In the genomic region with DNA sequence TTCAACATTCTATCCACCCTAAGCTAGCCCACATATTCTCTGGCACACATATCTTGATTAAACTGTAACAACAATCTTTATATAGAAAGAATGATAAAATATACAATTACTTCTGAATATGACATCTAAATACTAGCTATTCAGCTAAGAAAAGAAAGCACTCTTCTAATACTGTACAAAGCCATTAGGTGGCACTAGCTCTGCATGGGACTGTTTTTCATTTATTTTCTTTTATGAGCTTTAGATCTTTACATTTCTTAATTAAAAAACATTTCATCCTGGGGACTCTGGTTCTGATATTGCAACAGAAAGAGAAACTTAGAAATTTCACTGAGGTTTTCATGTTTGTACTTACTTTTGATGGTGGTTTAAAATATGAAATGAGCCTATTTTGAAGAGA, we compare ENCODE assay signal across 13 mouse cellular contexts. TPM values are rescaled to one million over a fixed set of nuclear protein-coding genes. Genes with fewer than 3 reads are reported as not detected.
DNase-seq lines count a peak whose midpoint lies in the region; ATAC-seq and TF ChIP-seq lines count a peak whose summit lies in the region.
"Had no signal": no experiment of that assay in that cellular context is flagged by ENCODE, and none has a peak within 500 bp of the region (broad histone marks: within the 10 kb centered on the region; RNA-seq: fewer than 3 reads in every experiment).

No protein-coding gene starts in this region.

- H3K4me1 ChIP-seq in forebrain, postnatal 0 days (ENCODE audit: insufficient read depth), result no peaks in the 10 kb centered on the region
- no peaks in the 10 kb centered on the region for H3K4me1 ChIP-seq in forebrain, embryonic 11.5 days (replicated peaks; ENCODE audit: control insufficient read depth, insufficient read depth, low read length)
- H3K4me1 ChIP-seq: hindbrain, embryonic 13.5 days; liver, embryonic 15.5 days had no signal

- H3K27ac ChIP-seq in forebrain, postnatal 0 days (ENCODE audit: low read depth, low read length), result no peak overlapping the region
- H3K27ac ChIP-seq in forebrain, embryonic 11.5 days (ENCODE audit: low read depth, low read length), result no peak overlapping the region
- H3K27ac ChIP-seq in left cerebral cortex, adult 2 months, result no peak overlapping the region
- H3K27ac ChIP-seq: hindbrain, embryonic 13.5 days; liver, embryonic 15.5 days had no signal

- ATAC-seq in forebrain, postnatal 0 days, result peak; percentile 48; the same call in 1 of the 2 replicates
- no peak for ATAC-seq in forebrain, embryonic 11.5 days (replicated peaks; ENCODE audit: low FRiP score)
- ATAC-seq in monocyte, adult 5-6 weeks (replicated peaks; ENCODE audit: insufficient number of reproducible peaks, low FRiP score, low TSS enrichment, poor library complexity, severe bottlenecking), result no peak

- peak; percentile 74 for TF ChIP-seq CTCF in forebrain, postnatal 0 days (IDR thresholded peaks at IDR 0.05; ENCODE audit: low read depth)
- peak; percentile 80 for TF ChIP-seq CTCF in left cerebral cortex, adult 2 months (IDR thresholded peaks at IDR 0.05)

- H3K9me3 ChIP-seq in forebrain, postnatal 0 days (ENCODE audit: low read length), result no peaks in the 10 kb centered on the region
- H3K9me3 ChIP-seq in forebrain, embryonic 11.5 days (ENCODE audit: control insufficient read depth, low read length), result no peaks in the 10 kb centered on the region
- H3K9me3 ChIP-seq: hindbrain, embryonic 13.5 days; liver, embryonic 15.5 days had no signal

- H3K4me2 ChIP-seq in forebrain, postnatal 0 days (ENCODE audit: low read depth), result no peak overlapping the region
- H3K4me2 ChIP-seq in forebrain, embryonic 11.5 days (ENCODE audit: low read depth, low read length, severe bottlenecking), result no peak overlapping the region
- H3K4me2 ChIP-seq: hindbrain, embryonic 13.5 days; liver, embryonic 15.5 days had no signal

- no peaks in the 10 kb centered on the region for H3K36me3 ChIP-seq in forebrain, postnatal 0 days (ENCODE audit: insufficient read depth)
- no peaks in the 10 kb centered on the region for H3K36me3 ChIP-seq in forebrain, embryonic 11.5 days (ENCODE audit: control insufficient read depth, insufficient read depth, low read length)
- H3K36me3 ChIP-seq: hindbrain, embryonic 13.5 days; liver, embryonic 15.5 days had no signal

- no peak overlapping the region for H3K9ac ChIP-seq in forebrain, postnatal 0 days
- no peak overlapping the region for H3K9ac ChIP-seq in forebrain, embryonic 11.5 days (ENCODE audit: low read length)
- H3K9ac ChIP-seq: hindbrain, embryonic 13.5 days; liver, embryonic 15.5 days had no signal

- intact Hi-C loops in left cerebral cortex, adult 2 months (cut with DNase I), result no loop called here
- intact Hi-C loops in left cerebral cortex, postnatal 36 days (cut with DNase I), result no loop called here

- no peaks in the 10 kb centered on the region for H3K27me3 ChIP-seq in forebrain, postnatal 0 days (ENCODE audit: insufficient read depth, low read length)
- H3K27me3 ChIP-seq in forebrain, embryonic 11.5 days (ENCODE audit: control insufficient read depth, insufficient read depth, low read length), result no peaks in the 10 kb centered on the region
- H3K27me3 ChIP-seq: hindbrain, embryonic 13.5 days; liver, embryonic 15.5 days had no signal

- H3K4me3 ChIP-seq in forebrain, postnatal 0 days (ENCODE audit: low read depth, low read length), result no peak overlapping the region
- no peak overlapping the region for H3K4me3 ChIP-seq in forebrain, embryonic 11.5 days (ENCODE audit: low read depth, low read length)
- no peak overlapping the region for H3K4me3 ChIP-seq in left cerebral cortex, adult 2 months
- H3K4me3 ChIP-seq: hindbrain, embryonic 13.5 days; liver, embryonic 15.5 days; myocyte had no signal

- peak; percentile 67 for DNase-seq in forebrain, postnatal 0 days
- no peak for DNase-seq in forebrain, embryonic 11.5 days (ENCODE audit: low spot score)
- no peak for DNase-seq in left cerebral cortex, adult 2 months (ENCODE audit: extremely low spot score in 1 of 2, low spot score in 2 of 2)
- no peak for DNase-seq in left cerebral cortex, postnatal 36 days (ENCODE audit: low spot score in 2 of 2)
- peak; percentile 27 for DNase-seq in 416B (ENCODE audit: low read depth)
- peak; percentile 43 for DNase-seq in adipocyte (ENCODE audit: low spot score)
- no peak for DNase-seq in right cerebral cortex, postnatal 14 days
- DNase-seq: kidney, postnatal 36 days had no signal

RNA-seq across cellular contexts. Expression of a gene that starts 13.4 kb away (rescaled TPM):
- 1.0 and 2.0 TPM in 2 replicates for total RNA-seq in forebrain, postnatal 0 days (2014; rRNA removed)
- 1.8 and 2.0 TPM in 2 replicates for polyA plus RNA-seq in forebrain, postnatal 0 days (2015; fragmentation: Nextera tagmentation; extraction: Ambion mirVana)
- 6.2 and 7.4 TPM in 2 replicates for polyA plus RNA-seq in forebrain, embryonic 11.5 days (2014; fragmentation: Nextera tagmentation; extraction: Ambion mirVana)
- total RNA-seq in left cerebral cortex, adult 2 months (2021), result 1 to 10 TPM; 2.7 to 3.1 TPM
- 1 to 10 TPM; 2.3 to 3.9 TPM for total RNA-seq in left cerebral cortex, postnatal 36 days (2021)
- total RNA-seq in monocyte, adult 5-6 weeks (2017), result 38.7 to 42.3 TPM (median 40.4 TPM) in 3 replicates

RNA-seq across cellular contexts. Expression of a gene that starts 42.0 kb away (rescaled TPM):
- total RNA-seq in forebrain, postnatal 0 days (2014; rRNA removed), result 0.52 TPM in 1 of 2 replicates, not detected in the other
- 0.04 and 0.12 TPM in 2 replicates for polyA plus RNA-seq in forebrain, postnatal 0 days (2015; fragmentation: Nextera tagmentation; extraction: Ambion mirVana)
- polyA plus RNA-seq in forebrain, embryonic 11.5 days (2014; fragmentation: Nextera tagmentation; extraction: Ambion mirVana), result 0.11 TPM in 2 replicates
- total RNA-seq in left cerebral cortex, adult 2 months (2021), result under 1 TPM; 0.50 to 0.91 TPM
- total RNA-seq in left cerebral cortex, postnatal 36 days (2021), result 1 to 10 TPM in 1 of 2 experiments, under 1 TPM in 1; 0.62 to 1.1 TPM
- not detected in 3 replicates for total RNA-seq in monocyte, adult 5-6 weeks (2017)
- total RNA-seq: heart, adult 8-10 months had no signal

RNA-seq across cellular contexts. Expression of a gene that starts 51.4 kb away (rescaled TPM):
- total RNA-seq in forebrain, postnatal 0 days (2014; rRNA removed), result 0.86 and 0.92 TPM in 2 replicates
- polyA plus RNA-seq in forebrain, postnatal 0 days (2015; fragmentation: Nextera tagmentation; extraction: Ambion mirVana), result 0.54 and 0.80 TPM in 2 replicates
- polyA plus RNA-seq in forebrain, embryonic 11.5 days (2014; fragmentation: Nextera tagmentation; extraction: Ambion mirVana), result 3.4 and 3.6 TPM in 2 replicates
- under 1 TPM; 0.32 to 0.56 TPM for total RNA-seq in left cerebral cortex, adult 2 months (2021)
- under 1 TPM; 0.20 TPM for total RNA-seq in left cerebral cortex, postnatal 36 days (2021)
- total RNA-seq in monocyte, adult 5-6 weeks (2017), result not detected in 3 replicates

Comparison
In these comparisons a context has a peak if more than half of its experiments do, and no peak if none do; other contexts are left out.
1. DNase-seq: peak in forebrain, postnatal 0 days (single experiment), 416B (single experiment) and adipocyte (single experiment); none in forebrain, embryonic 11.5 days (single experiment), left cerebral cortex, adult 2 months (0 of 2), left cerebral cortex, postnatal 36 days (0 of 2) and right cerebral cortex, postnatal 14 days (single experiment).